Mouse (Mus musculus) liver, adult 2 months (tissue): ENCODE data around the gene Adrb1.

Source experiments
- CTCF ChIP-seq: fragments of 200-500 bp; IDR thresholded peaks from 2 replicates; pipeline ENCODE4 v1.5.1; 2011; ENCODE audit warnings: low read depth, low read length, control low read depth
- POLR2A ChIP-seq: fragments of 200-500 bp; IDR thresholded peaks from 2 replicates; pipeline ENCODE4 v1.6.1; 2011; ENCODE audit warnings: low read length, control low read depth; ENCODE audit not compliant: insufficient read depth; ENCODE audit errors: extremely low read depth

GRCm38 (mm10) chr19:56727170-56727877, 5.3 kb downstream of the Adrb1 start:
- TF ChIP-seq POLR2A (no peak), CTCF (no peak)
